Mouse (Mus musculus) myocyte (in vitro differentiated cells): ENCODE results near the gene Iqschfp. TPM values are rescaled to one million over a fixed set of nuclear protein-coding genes. Genes with fewer than 3 reads are reported as not detected.

Source experiments
- H3K27me3 ChIP-seq: one replicate; pipeline ENCODE4 v1.6.1; 2011; ENCODE audit not compliant: control insufficient read depth, insufficient read depth, insufficient read length
- H3K36me3 ChIP-seq: one replicate; pipeline ENCODE4 v1.6.1; 2011; ENCODE audit not compliant: control insufficient read depth, insufficient read depth
- H3K4me2 ChIP-seq: one replicate; pipeline ENCODE4 v1.6.1; 2011; ENCODE audit warnings: low read depth, control low read depth
- H3K4me3 ChIP-seq: one replicate; pipeline ENCODE4 v1.5.1; 2011; ENCODE audit warnings: mild to moderate bottlenecking, control low read depth, moderate library complexity
- H3K79me2 ChIP-seq: one replicate; pipeline ENCODE4 v1.6.1; 2011; ENCODE audit not compliant: control insufficient read depth, insufficient read depth
- H3ac ChIP-seq: one replicate; pipeline ENCODE4 v1.6.1; 2011; ENCODE audit not compliant: control insufficient read depth, insufficient read length
- CEBPB ChIP-seq: IDR thresholded peaks from 2 replicates; pipeline ENCODE4 v1.6.1; 2011; ENCODE audit warnings: mild to moderate bottlenecking, moderate library complexity; ENCODE audit not compliant: poor library complexity, insufficient read depth, severe bottlenecking
- E2F4 ChIP-seq: IDR thresholded peaks from one replicate; pipeline ENCODE4 v1.6.1; 2011; ENCODE audit warnings: mild to moderate bottlenecking, control low read depth, moderate library complexity; ENCODE audit not compliant: insufficient read depth
- MAX ChIP-seq: IDR thresholded peaks from one replicate; pipeline ENCODE4 v1.6.1; 2011; ENCODE audit warnings: low read depth, mild to moderate bottlenecking, control low read depth
- MYOD1 ChIP-seq, 3 experiments: IDR thresholded peaks; one replicate each; pipeline ENCODE4 v1.6.1; 2011; ENCODE audit warnings: control low read depth in 2 of 3, low read depth in 2 of 3, mild to moderate bottlenecking in 2 of 3, moderate library complexity in 1 of 3; ENCODE audit not compliant: insufficient read length in 2 of 3, control insufficient read depth in 1 of 3
- MYOG ChIP-seq, 3 experiments: IDR thresholded peaks; one replicate each; pipeline ENCODE4 v1.6.1; 2011; ENCODE audit warnings: control low read depth in 2 of 3, low read depth in 2 of 3, mild to moderate bottlenecking in 2 of 3; ENCODE audit not compliant: insufficient read length in 2 of 3, control insufficient read depth in 1 of 3, insufficient read depth in 1 of 3
- POLR2A ChIP-seq: IDR thresholded peaks from one replicate; pipeline ENCODE4 v1.6.1; 2011; ENCODE audit warnings: low read depth, mild to moderate bottlenecking, control low read depth, moderate library complexity; ENCODE audit not compliant: insufficient read length
- POLR2AphosphoS2 ChIP-seq: IDR thresholded peaks from one replicate; pipeline ENCODE4 v1.6.1; 2011; ENCODE audit warnings: low read depth, control low read depth; ENCODE audit not compliant: insufficient read length
- REST ChIP-seq: IDR thresholded peaks from one replicate; pipeline ENCODE4 v1.6.1; 2011; ENCODE audit warnings: mild to moderate bottlenecking, control low read depth, moderate library complexity; ENCODE audit not compliant: insufficient read depth, insufficient read length
- SRF ChIP-seq: IDR thresholded peaks from one replicate; pipeline ENCODE4 v1.6.1; 2011; ENCODE audit warnings: low read depth; ENCODE audit not compliant: control insufficient read depth, insufficient read length
- TCF12 ChIP-seq: IDR thresholded peaks from one replicate; pipeline ENCODE4 v1.6.1; 2011; ENCODE audit warnings: mild to moderate bottlenecking, control low read depth; ENCODE audit not compliant: poor library complexity, insufficient read depth, severe bottlenecking
- TCF3 ChIP-seq: IDR thresholded peaks from one replicate; pipeline ENCODE4 v1.6.1; 2011; ENCODE audit warnings: low read depth, control low read depth; ENCODE audit not compliant: insufficient read length
- USF1 ChIP-seq: IDR thresholded peaks from one replicate; pipeline ENCODE4 v1.6.1; 2011; ENCODE audit warnings: low read depth, mild to moderate bottlenecking, control low read depth, moderate library complexity
- polyA plus RNA-seq: library from polyadenylated mRNA; unstranded; fragments of >200 nt; fragmentation: generic; extraction: Trizol; gene quantifications from one replicate; pipeline ENCODE4 v1.2.1, GENCODE M21; 2012; ENCODE audit warnings: missing spikeins

Iqschfp gene
- polyA plus RNA-seq, 1 experiment, result not detected

DNA sequence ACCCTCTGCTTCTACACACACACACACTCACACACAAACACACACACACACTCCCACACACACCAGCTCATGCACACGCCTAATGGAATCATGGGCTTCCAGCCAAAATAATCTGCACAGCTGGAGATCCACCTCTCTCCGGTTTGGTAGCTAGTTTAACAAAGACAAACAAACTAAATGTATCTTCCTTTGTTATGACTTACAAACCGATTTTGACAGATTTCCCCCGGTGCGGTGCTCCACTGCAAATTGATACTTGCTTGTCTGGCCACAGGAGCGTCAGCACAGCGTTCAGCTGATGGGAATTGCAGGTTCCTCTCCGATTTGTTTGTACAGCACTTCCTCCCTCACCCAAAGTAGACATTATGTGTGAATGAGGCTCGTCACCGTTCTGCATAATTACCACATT is 483.1 kb downstream of the Iqschfp start:
- Histone ChIP-seq H3K36me3 (no peaks in the 10 kb centered on the region), H3K4me3 (no peak overlapping the region), H3ac (no peak overlapping the region), H3K27me3 (peaks cover 5% of the 10 kb centered on the region), H3K4me2 (no peak overlapping the region), H3K79me2 (no peaks in the 10 kb centered on the region)
- TF ChIP-seq E2F4, result no peak
- no peak for TF ChIP-seq TCF12
- TF ChIP-seq TCF3, result no peak
- no peak for TF ChIP-seq SRF
- TF ChIP-seq USF1, result no peak
- TF ChIP-seq CEBPB, result no peak
- no peak for TF ChIP-seq MYOD1 (IDR thresholded peaks at IDR 0.05; ENCODE audit: control insufficient read depth in 1 of 3, insufficient read length in 2 of 3, low read depth in 2 of 3)
- TF ChIP-seq MYOG (IDR thresholded peaks at IDR 0.05; ENCODE audit: control insufficient read depth in 1 of 3, insufficient read depth in 1 of 3, insufficient read length in 2 of 3, low read depth in 2 of 3), result no peak
- TF ChIP-seq POLR2A, result no peak
- TF ChIP-seq REST, result no peak
- no peak for TF ChIP-seq POLR2AphosphoS2
- no peak for TF ChIP-seq MAX

DNA sequence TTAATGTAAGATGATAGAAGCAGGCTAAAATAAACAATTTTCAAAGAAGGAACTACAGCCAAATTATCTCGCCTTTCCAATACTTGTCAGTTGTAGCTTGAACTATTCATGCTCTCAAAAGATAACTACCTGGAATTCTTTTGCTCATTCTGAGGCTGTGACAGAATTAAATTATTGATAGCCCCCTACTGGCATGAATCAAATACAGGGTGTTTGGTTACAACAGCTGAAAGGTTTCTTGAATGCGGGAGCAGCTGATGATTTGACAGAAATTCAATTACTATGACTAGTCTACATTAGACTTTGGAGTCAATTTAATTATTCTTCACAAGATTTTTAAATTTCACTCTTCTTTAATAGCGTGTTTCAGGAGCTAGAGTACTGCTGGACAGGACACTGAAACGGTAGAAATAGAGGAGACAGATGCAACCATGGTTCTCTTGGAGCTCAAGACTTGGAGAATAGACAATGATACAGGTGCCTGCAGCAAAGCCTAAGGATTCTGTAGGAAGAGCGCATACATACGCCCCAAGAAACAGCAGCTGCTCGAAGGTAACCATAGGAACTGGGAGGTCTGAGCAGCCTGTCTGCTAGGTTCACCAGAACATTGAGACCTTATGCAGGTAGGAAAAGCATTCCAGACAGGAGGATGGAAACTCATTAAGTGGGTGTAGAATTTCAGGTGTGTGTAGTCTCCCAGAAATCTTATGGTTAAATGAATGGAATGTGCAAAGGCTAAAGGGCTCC is 485.6 kb downstream of the Iqschfp start:
- no peak overlapping the region for H3K4me2 ChIP-seq
- no peaks in the 10 kb centered on the region for H3K79me2 ChIP-seq
- H3K36me3 ChIP-seq, result no peaks in the 10 kb centered on the region
- TF ChIP-seq MYOG (IDR thresholded peaks at IDR 0.05; ENCODE audit: control insufficient read depth in 1 of 3, insufficient read depth in 1 of 3, insufficient read length in 2 of 3, low read depth in 2 of 3) (no peak), MAX (no peak), CEBPB (no peak), MYOD1 (IDR thresholded peaks at IDR 0.05; ENCODE audit: control insufficient read depth in 1 of 3, insufficient read length in 2 of 3, low read depth in 2 of 3) (no peak), REST (no peak), POLR2AphosphoS2 (no peak), POLR2A (no peak)
- H3K27me3 ChIP-seq, result peaks cover 5% of the 10 kb centered on the region
- no peak overlapping the region for H3K4me3 ChIP-seq
- no peak overlapping the region for H3ac ChIP-seq

DNA sequence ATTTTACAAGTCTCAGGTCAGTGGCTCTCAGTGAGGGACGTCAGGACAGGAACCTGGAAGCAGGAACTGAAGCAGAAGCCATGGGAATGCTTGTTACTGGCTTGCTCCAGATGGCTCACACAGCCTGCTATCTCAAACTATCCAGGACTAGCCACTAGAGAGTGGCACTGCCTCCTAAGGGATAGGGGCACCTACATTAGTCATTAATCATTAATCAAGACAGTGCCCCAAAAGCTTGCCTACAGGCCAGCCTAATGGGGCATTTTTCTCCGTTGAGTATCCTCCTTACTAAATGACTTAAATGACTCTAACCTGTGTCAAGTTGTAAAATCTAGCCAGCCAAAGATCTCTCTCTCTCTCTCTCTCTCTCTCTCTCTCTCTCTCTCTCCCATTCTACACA is 486.8 kb downstream of the Iqschfp start:
- TF ChIP-seq MYOD1 (IDR thresholded peaks at IDR 0.05; ENCODE audit: control insufficient read depth in 1 of 3, insufficient read length in 2 of 3, low read depth in 2 of 3), result no peak
- no peak for TF ChIP-seq E2F4
- TF ChIP-seq MYOG (IDR thresholded peaks at IDR 0.05; ENCODE audit: control insufficient read depth in 1 of 3, insufficient read depth in 1 of 3, insufficient read length in 2 of 3, low read depth in 2 of 3), result no peak
- no peak for TF ChIP-seq CEBPB
- no peak for TF ChIP-seq TCF3
- TF ChIP-seq TCF12, result no peak
- no peak for TF ChIP-seq USF1
- TF ChIP-seq SRF, result no peak
- TF ChIP-seq POLR2AphosphoS2, result no peak
- no peak for TF ChIP-seq POLR2A
- TF ChIP-seq REST, result no peak
- TF ChIP-seq MAX, result no peak
- Histone ChIP-seq H3ac (no peak overlapping the region), H3K4me2 (no peak overlapping the region), H3K27me3 (peaks cover 5% of the 10 kb centered on the region), H3K79me2 (no peaks in the 10 kb centered on the region), H3K4me3 (no peak overlapping the region), H3K36me3 (no peaks in the 10 kb centered on the region)

DNA sequence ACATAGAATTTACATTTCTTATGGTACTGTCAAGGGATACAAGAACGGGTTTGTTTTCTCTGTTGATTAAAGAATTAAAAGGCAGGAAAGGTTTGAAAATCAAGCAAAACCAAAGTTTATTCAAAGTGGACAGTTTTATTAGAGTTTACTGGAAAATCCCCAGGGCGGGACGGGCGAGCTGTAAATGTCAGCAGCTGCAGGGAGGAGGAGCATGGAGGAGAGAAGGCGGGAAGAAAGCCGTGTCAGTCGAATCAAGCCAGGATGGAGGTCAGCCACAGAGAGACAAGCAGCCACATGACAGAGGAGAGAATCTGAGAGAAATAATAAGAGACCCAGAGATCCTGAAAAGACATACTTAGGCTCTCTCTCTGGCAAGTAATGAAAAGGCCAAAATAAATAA is 487.2 kb downstream of the Iqschfp start:
- Histone ChIP-seq H3K4me2 (no peak overlapping the region), H3ac (no peak overlapping the region), H3K36me3 (no peaks in the 10 kb centered on the region), H3K4me3 (no peak overlapping the region), H3K27me3 (peaks cover 5% of the 10 kb centered on the region), H3K79me2 (no peaks in the 10 kb centered on the region)
- TF ChIP-seq MYOD1 (IDR thresholded peaks at IDR 0.05; ENCODE audit: control insufficient read depth in 1 of 3, insufficient read length in 2 of 3, low read depth in 2 of 3) (no peak), POLR2A (no peak), CEBPB (no peak), USF1 (no peak), REST (no peak), SRF (no peak), MYOG (IDR thresholded peaks at IDR 0.05; ENCODE audit: control insufficient read depth in 1 of 3, insufficient read depth in 1 of 3, insufficient read length in 2 of 3, low read depth in 2 of 3) (no peak), POLR2AphosphoS2 (no peak), TCF12 (no peak), MAX (no peak), TCF3 (no peak), E2F4 (no peak)

DNA sequence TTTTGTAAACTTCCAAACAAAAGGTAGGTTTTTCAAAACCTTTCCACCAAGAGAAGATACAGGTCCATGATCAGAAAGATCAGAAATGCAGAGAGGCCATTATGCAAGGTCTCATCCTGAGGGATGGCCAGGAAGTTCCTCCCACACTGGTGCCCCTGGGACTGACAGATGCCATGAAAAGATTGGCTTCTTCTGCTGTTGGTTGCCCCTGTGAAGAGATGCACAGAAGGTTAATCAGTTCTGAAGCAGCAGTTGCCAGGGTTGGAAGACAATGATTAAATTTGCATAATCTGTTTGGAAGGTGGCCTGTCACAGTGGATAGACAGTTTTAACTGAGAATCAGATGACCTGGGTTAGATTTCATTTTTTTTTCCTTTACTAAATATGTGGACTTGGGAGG is 491.6 kb downstream of the Iqschfp start:
- no peak overlapping the region for H3K4me3 ChIP-seq
- H3ac ChIP-seq, result no peak overlapping the region
- H3K36me3 ChIP-seq, result no peaks in the 10 kb centered on the region
- H3K79me2 ChIP-seq, result no peaks in the 10 kb centered on the region
- no peaks in the 10 kb centered on the region for H3K27me3 ChIP-seq
- no peak for TF ChIP-seq TCF3
- no peak overlapping the region for H3K4me2 ChIP-seq
